Mouse (Mus musculus) embryonic facial prominence, embryonic 15.5 days (tissue): ENCODE data around the gene Catsperg1. TPM values are rescaled to one million over a fixed set of nuclear protein-coding genes. Genes with fewer than 3 reads are reported as not detected.
"Not testable (repeated sequence)": the region's sequence is repeated elsewhere in the genome, so short reads cannot be mapped to it uniquely, and the experiment has no call there.

Experiments
- ATAC-seq: fragments of 200-750 bp; cut with Nextera tagmentation; 2 replicates; pipeline ENCODE4 v1.8.0; 2017; ENCODE audit warnings: low read depth, moderate TSS enrichment; ENCODE audit not compliant: insufficient number of reproducible peaks, low FRiP score, low TSS enrichment
- H3K27ac ChIP-seq: fragments of 300-500 bp; sonication (generic); replicated peaks from 2 replicates; pipeline ENCODE4 v1.5.1; 2015; ENCODE audit warnings: mild to moderate bottlenecking, inconsistent platforms
- H3K27me3 ChIP-seq: fragments of 300-500 bp; sonication (generic); 2 replicates; pipeline ENCODE4 v1.6.1; 2015; ENCODE audit warnings: inconsistent platforms
- H3K36me3 ChIP-seq: fragments of 300-500 bp; sonication (generic); 2 replicates; pipeline ENCODE4 v1.6.1; 2015; ENCODE audit warnings: mild to moderate bottlenecking, inconsistent platforms
- H3K4me1 ChIP-seq: fragments of 300-500 bp; sonication (generic); 2 replicates; pipeline ENCODE4 v1.6.1; 2015; ENCODE audit warnings: inconsistent platforms
- H3K4me2 ChIP-seq: fragments of 300-500 bp; sonication (generic); replicated peaks from 2 replicates; pipeline ENCODE4 v1.6.1; 2015; ENCODE audit warnings: mild to moderate bottlenecking, inconsistent platforms
- H3K4me3 ChIP-seq: fragments of 300-500 bp; sonication (generic); replicated peaks from 2 replicates; pipeline ENCODE4 v1.5.1; 2015; ENCODE audit warnings: mild to moderate bottlenecking, inconsistent platforms
- H3K9ac ChIP-seq: fragments of 300-500 bp; sonication (generic); 2 replicates; pipeline ENCODE4 v1.6.1; 2015; ENCODE audit warnings: inconsistent platforms
- H3K9me3 ChIP-seq: fragments of 300-500 bp; sonication (generic); replicated peaks from 2 replicates; pipeline ENCODE4 v1.6.1; 2016; ENCODE audit warnings: inconsistent platforms
- WGBS: fragments of 180-500 bp; shearing (Covaris S2); methylation state at CpG from one replicate; pipeline ENCODE4 v1.1.7; 2015; 5-methylcytosine and 5-hydroxymethylcytosine counted together
- polyA plus RNA-seq: library from polyadenylated mRNA; unstranded; fragments of >200 nt; fragmentation: Nextera tagmentation; extraction: Ambion mirVana; gene quantifications from 2 replicates; pipeline ENCODE4 v1.2.1, GENCODE M21; 2015

Gene Catsperg1
- polyA plus RNA-seq, 1 experiment from 2014 or later: 1.3 TPM

GRCm38 (mm10) chr7:29246015-29246414, 32.2 kb upstream of the Catsperg1 start:
- ATAC-seq: no peak
- Histone ChIP-seq H3K27me3 (no peaks in the 10 kb centered on the region), H3K27ac (no peak overlapping the region), H3K4me2 (no peak overlapping the region), H3K9me3 (no peaks in the 10 kb centered on the region), H3K36me3 (peaks cover 29% of the 10 kb centered on the region), H3K4me1 (peaks cover 19% of the 10 kb centered on the region), H3K4me3 (no peak overlapping the region), H3K9ac (no peak overlapping the region)
- 81% methylated on average over 5 of the region's 5 CpGs for whole genome bisulfite sequencing

GRCm38 (mm10) chr7:29244732-29245416, 31.0 kb upstream of the Catsperg1 start:
- no peak overlapping the region for H3K4me3 ChIP-seq
- no peaks in the 10 kb centered on the region for H3K9me3 ChIP-seq
- no peaks in the 10 kb centered on the region for H3K27me3 ChIP-seq
- no peak overlapping the region for H3K4me2 ChIP-seq
- peaks cover 20% of the 10 kb centered on the region for H3K4me1 ChIP-seq
- no peak overlapping the region for H3K9ac ChIP-seq
- peaks cover 29% of the 10 kb centered on the region for H3K36me3 ChIP-seq
- H3K27ac ChIP-seq: no peak overlapping the region
- WGBS: 74% methylated on average over 7 of the region's 7 CpGs
- no peak for ATAC-seq

DNA sequence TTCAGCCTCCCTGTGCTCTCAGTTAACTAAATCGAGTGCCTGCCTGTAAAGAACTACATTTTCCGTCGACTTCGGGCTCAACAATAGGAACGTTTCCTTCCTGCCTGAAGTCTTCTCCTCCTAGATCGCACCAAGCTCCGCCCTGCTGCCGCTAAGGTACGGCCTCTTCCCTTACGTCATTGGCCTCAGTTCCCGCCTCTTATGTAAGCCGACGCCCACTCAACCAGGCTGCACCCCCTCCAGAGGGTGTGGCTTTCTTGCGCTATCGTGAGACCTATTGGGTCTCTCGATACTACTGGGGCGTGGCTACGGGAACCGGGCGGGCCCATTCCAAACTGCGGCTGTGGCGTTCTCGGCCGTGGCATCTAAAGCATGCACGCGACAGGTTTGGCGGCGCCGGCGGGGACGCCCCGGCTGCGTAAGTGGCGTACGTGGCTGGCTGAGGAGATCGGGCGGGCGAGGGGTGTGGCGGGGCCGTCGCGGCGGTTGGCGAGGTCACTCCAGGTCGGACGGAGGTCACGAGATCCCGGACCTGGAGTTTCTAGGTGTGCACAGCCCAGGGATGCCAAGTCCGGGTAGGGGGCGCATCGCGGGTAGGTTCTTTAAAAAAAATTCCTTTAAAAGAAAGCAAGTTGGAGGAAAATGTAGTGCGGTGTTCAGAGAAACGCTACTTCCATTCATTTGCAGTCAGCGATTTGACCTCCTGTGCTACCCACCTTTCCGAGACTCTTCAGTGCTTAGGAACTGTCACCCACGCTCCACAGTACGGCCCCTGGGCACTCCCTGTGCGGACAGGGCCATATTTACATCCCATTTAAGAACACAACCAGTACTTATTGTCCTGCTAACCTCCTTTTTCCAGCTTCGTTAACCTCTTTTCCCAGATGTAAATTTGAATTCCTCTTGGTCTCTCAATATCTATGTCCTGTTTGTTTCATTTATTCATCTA, 24.5 kb upstream of the Catsperg1 start, which contains the start of gene Yif1b:
Gene Yif1b (plus strand): TSS at position 311 of the 949 bp plus-strand sequence.
- Histone ChIP-seq H3K36me3 (no peaks in the 10 kb centered on the region), H3K27me3 (no peaks in the 10 kb centered on the region), H3K4me3 (peak within 1 kb of the TSS; percentile 78), H3K4me2 (peak within 1 kb of the TSS; percentile 69), H3K9ac (peak within 1 kb of the TSS; percentile 65), H3K9me3 (no peaks in the 10 kb centered on the region), H3K27ac (peak within 1 kb of the TSS; percentile 96), H3K4me1 (peaks cover 21% of the 10 kb centered on the region)
- ATAC-seq: peak; percentile 96
- under 1% methylated on average over 60 of the region's 60 CpGs for WGBS

DNA sequence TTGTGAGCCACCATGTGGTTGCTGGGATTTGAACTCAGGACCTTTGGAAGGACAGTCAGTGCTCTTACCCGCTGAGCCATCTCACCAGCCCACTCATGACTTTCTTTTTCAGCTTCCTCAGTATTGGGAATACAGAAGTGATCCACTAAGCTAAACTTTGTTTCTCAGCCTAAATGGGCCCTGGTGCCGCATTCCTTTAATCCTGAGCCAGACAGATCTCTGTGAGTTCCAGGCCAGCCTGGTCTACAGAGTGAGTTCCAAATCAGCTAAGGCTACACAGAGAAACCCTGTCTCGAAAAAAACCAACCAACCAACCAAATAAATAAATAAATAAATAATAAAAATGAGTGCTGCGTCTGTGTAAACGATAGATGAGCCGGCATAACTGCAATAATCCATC, 23.8 kb upstream of the Catsperg1 start:
- H3K9ac ChIP-seq: peak overlapping the region; percentile 44
- not testable (repeated sequence) for ATAC-seq, H3K36me3 ChIP-seq, H3K27me3 ChIP-seq, H3K9me3 ChIP-seq
- peak overlapping the region; percentile 78 for H3K4me3 ChIP-seq
- peak overlapping the region; percentile 96 for H3K27ac ChIP-seq
- peaks cover 21% of the 10 kb centered on the region for H3K4me1 ChIP-seq
- peak overlapping the region; percentile 69 for H3K4me2 ChIP-seq
- WGBS: 28% methylated on average over 6 of the region's 6 CpGs

- Histone ChIP-seq H3K4me3 (no peak overlapping the region), H3K36me3 (no peaks in the 10 kb centered on the region), H3K4me2 (no peak overlapping the region), H3K27ac (no peak overlapping the region), H3K9me3 (no peaks in the 10 kb centered on the region), H3K9ac (no peak overlapping the region), H3K4me1 (peaks cover 28% of the 10 kb centered on the region), H3K27me3 (peaks cover 7% of the 10 kb centered on the region)
- 79% methylated on average over 4 of the region's 4 CpGs for WGBS
- ATAC-seq: no peak
Measured at GRCm38 (mm10) chr7:29236593-29236992, 22.8 kb upstream of the Catsperg1 start.

DNA sequence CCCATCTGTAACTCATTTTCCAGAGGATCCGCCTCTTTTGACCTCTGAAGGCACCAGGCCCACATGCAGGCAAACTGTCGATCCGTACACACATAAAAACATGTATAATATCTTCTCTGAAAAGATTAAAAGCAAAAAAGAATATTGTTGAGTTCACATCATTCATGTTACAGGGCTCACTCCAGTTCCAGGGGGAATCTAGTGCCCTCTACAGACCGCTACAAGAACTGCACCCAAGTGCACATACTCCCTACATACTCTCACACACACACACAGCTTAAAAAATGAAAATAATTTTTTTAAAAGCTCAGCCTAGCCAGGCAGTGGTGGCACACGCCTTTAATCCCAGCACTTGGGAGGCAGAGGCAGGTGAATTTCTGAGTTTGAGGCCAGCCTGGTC, 20.8 kb upstream of the Catsperg1 start:
- no peak overlapping the region for H3K4me3 ChIP-seq
- no peak for ATAC-seq
- WGBS: 73% methylated on average over 5 of the region's 5 CpGs

DNA sequence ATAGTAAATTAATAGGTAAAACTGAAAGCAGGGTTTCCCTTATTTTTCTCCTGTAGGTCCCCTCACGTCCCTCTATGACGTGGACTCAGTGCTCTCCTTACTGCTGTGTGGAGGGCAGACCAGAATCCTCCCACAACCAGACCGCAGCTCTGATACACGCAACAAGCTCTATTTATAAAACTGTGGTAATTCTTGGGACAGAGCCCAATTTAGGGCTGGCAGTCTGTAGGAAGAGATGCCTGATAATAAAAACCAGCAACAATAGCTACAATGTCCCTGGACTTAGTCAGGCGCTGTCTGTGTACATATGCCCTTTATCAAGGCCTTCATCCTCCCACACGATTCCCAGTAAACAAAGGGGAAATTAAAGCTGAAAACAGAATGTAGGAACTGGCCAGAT, 19.9 kb upstream of the Catsperg1 start:
- WGBS: 39% methylated on average over 6 of the region's 6 CpGs

More for the DNA sequence above, 20.8 kb upstream of the Catsperg1 start:
- Histone ChIP-seq H3K4me1 (peaks cover 29% of the 10 kb centered on the region), H3K9me3 (no peaks in the 10 kb centered on the region), H3K36me3 (no peaks in the 10 kb centered on the region), H3K27ac (no peak overlapping the region), H3K27me3 (peaks cover 9% of the 10 kb centered on the region), H3K4me2 (no peak overlapping the region), H3K9ac (no peak overlapping the region)

GRCm38 (mm10) chr7:29232247-29233013, 18.6 kb upstream of the Catsperg1 start, which contains the start of gene Kcnk6:
Gene Kcnk6 (minus strand): TSS chr7:29232515.
- Histone ChIP-seq H3K27me3 (peaks cover 9% of the 10 kb centered on the region), H3K9me3 (no peaks in the 10 kb centered on the region), H3K36me3 (no peaks in the 10 kb centered on the region), H3K4me3 (peak within 1 kb of the TSS; percentile 70), H3K4me1 (peaks cover 17% of the 10 kb centered on the region; the same call in 1 of the 2 replicates), H3K27ac (no peak within 1 kb of the TSS), H3K9ac (peak within 1 kb of the TSS; percentile 63), H3K4me2 (peak within 1 kb of the TSS; percentile 96)
- 1% methylated on average over 62 of the region's 62 CpGs for WGBS
- peak; percentile 64; the same call in 1 of the 2 replicates for ATAC-seq

More for the DNA sequence above, 19.9 kb upstream of the Catsperg1 start:
- Histone ChIP-seq H3K4me1 (peaks cover 19% of the 10 kb centered on the region; the same call in 1 of the 2 replicates), H3K27me3 (peaks cover 9% of the 10 kb centered on the region), H3K36me3 (no peaks in the 10 kb centered on the region), H3K27ac (no peak overlapping the region), H3K4me3 (no peak overlapping the region), H3K9ac (no peak overlapping the region), H3K4me2 (no peak overlapping the region), H3K9me3 (no peaks in the 10 kb centered on the region)
- no peak for ATAC-seq

DNA sequence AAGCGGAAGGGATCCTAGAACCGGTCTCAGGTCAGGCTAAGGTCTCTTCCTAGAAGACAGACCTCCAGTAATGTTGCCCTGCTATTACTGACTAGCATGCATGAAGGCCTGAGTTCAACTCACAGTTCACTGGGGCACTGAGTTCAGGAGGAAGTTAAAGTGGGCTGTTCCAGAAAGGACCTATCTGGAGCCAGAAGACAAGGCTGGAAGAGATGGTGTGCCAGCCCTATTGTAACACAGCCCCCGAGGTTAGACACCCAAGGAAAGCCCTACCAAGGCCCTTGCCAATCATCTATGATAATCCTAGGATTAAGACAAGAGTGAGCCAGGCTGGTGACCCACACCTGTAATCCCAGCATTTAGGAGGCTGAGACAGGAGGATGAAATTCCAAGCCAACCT, 17.7 kb upstream of the Catsperg1 start:
- peak overlapping the region; percentile 70 for H3K4me3 ChIP-seq
- H3K9me3 ChIP-seq: no peaks in the 10 kb centered on the region
- peaks cover 9% of the 10 kb centered on the region for H3K27me3 ChIP-seq
- ATAC-seq: no peak
- peaks cover 17% of the 10 kb centered on the region; the same call in 1 of the 2 replicates for H3K4me1 ChIP-seq
- no peaks in the 10 kb centered on the region for H3K36me3 ChIP-seq
- no peak overlapping the region for H3K9ac ChIP-seq
- H3K4me2 ChIP-seq: peak overlapping the region; percentile 96
- WGBS: 57% methylated on average over 3 of the region's 3 CpGs
- no peak overlapping the region for H3K27ac ChIP-seq

- H3K27me3 ChIP-seq: peaks cover 9% of the 10 kb centered on the region
- 34% methylated on average over 3 of the region's 3 CpGs for WGBS
Measured at GRCm38 (mm10) chr7:29230560-29230959, 16.7 kb upstream of the Catsperg1 start.

More at GRCm38 (mm10) chr7:29230560-29230959, 16.7 kb upstream of the Catsperg1 start:
- Histone ChIP-seq H3K9me3 (no peaks in the 10 kb centered on the region), H3K27ac (no peak overlapping the region), H3K9ac (no peak overlapping the region), H3K4me1 (peaks cover 17% of the 10 kb centered on the region; the same call in 1 of the 2 replicates), H3K4me3 (no peak overlapping the region), H3K4me2 (no peak overlapping the region), H3K36me3 (no peaks in the 10 kb centered on the region)
- ATAC-seq: no peak
